Mouse (Mus musculus): ENCODE measurements around the gene Cdkal1.

Gene Cdkal1

DNA sequence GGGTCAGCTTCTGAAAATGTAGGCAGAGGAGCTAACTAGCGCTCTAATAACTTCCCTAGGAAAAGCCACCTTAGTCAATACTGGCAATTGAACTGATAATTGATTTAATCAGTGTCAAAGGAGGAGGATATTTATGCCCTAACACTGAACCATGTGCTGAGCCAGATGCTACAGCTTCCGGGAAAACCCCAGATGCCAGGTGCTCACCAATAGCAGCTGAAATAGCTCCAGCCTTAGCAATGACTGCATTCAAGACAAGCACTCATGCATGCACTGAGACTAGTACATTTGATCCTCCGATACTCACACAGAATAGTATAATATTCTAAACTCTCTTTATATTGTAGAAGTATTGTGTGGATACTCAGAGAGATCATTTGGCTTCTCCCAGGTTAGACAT lies 368.8 kb downstream of the Cdkal1 start:
- DNase-seq, result no peak

- DNase-seq, result no peak
These were observed 371.5 kb downstream of the Cdkal1 start for GRCm38 (mm10) chr13:29483950-29484349.

- DNase-seq, result no peak
These were observed 373.2 kb downstream of the Cdkal1 start for GRCm38 (mm10) chr13:29482147-29482863.

GRCm38 (mm10) chr13:29476421-29476820 lies 379.1 kb downstream of the Cdkal1 start:
- no peak for DNase-seq

DNA sequence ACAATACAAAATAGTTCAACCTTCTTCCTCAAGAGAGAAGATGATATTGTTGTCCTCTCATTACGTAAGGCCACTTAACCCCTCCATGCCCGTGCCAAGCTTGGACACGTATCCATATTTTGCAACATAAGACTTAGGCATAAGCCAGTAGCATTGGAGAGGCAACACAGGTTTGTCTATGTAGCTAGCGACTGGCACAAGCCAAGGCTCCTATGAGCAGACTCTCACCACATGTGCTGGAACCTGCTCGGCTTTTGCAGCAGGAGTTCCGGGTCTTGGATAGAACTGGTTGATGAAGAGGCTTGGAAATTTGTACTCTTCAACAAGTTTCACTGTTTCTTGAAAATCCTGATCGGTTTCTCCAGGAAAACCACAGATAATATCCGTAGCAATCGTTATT lies 381.2 kb downstream of the Cdkal1 start:
- DNase-seq, result no peak

DNA sequence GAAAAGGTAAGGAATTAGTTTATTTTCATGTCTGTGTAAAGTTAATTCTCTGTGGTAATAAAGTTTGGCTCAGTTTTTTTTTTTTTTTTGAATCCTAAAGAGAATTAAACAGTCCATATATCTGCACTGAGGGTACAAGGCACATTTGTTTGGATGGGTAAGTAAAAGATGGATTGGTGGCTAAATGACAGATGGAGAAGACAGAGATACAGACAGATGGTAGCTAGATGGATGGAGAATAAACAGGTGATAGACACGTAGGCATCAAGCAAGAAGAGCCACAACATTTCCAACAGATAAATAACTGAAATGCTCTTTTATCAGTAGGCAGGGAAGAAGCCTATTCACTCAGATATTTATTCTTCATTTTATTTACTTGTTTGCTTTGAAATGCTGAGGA lies 381.7 kb downstream of the Cdkal1 start:
- no peak for DNase-seq

GRCm38 (mm10) chr13:29462271-29462670 lies 393.2 kb downstream of the Cdkal1 start:
- no peak for DNase-seq

- no peak for DNase-seq
These were observed 394.7 kb downstream of the Cdkal1 start for GRCm38 (mm10) chr13:29460741-29461140.

DNA sequence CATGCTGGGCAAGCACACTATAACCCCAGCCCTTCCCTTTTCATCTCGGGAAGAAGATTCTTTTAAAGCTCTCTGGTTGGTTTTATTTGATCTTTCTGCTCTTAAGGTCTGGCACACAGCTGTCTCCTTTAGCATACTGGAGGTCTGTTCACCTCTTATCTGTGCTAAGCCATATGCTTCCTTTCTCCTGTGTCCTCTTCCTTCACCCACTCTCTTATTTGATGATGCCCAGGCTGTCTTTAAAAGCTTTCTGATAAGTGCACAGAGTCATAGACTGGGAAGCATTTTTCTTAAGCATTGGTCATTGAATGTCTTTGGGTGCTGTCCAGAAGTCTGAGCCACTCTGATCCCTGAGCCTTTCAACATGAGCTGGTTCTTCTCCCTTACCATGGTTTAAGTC lies 397.1 kb downstream of the Cdkal1 start:
- no peak for DNase-seq

DNA sequence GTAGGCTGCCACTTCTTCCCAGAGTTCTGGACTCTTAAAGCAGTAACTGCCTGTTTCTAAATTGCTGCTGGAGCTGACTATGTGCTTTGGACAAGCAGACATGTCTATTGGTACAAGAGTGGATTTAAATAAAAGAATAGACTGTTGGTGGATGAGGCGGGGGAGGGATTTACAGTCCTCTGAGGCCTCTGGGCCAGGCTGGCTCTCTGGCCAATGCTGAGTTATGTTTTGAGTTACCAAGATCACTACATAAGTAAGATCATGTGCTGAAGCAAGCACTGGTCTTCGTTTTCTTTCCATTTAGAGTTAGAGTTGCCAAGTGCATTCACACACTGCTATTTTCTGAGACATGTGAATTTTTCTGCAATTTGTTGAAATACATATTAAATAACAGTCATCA lies 418.4 kb downstream of the Cdkal1 start:
- DNase-seq, result no peak

DNA sequence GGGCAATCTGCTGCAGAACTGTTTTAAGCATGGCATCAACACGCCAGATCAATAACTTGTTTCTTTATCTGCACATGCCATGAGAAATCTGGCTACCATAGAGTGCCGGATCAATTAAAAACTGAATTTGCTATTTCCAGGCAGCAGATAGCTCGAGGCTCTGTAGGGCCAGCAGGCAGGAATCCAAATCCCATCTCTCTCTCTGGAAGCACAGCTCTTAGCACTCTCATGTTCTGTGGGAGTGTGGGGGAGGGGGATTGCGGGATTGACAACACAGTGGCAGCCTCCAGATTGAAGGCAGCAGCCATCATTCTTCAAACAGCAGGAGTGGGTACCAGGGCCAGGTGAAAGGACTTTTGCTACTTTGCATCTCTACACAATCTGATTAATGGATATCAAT lies 420.7 kb downstream of the Cdkal1 start:
- no peak for DNase-seq

DNA sequence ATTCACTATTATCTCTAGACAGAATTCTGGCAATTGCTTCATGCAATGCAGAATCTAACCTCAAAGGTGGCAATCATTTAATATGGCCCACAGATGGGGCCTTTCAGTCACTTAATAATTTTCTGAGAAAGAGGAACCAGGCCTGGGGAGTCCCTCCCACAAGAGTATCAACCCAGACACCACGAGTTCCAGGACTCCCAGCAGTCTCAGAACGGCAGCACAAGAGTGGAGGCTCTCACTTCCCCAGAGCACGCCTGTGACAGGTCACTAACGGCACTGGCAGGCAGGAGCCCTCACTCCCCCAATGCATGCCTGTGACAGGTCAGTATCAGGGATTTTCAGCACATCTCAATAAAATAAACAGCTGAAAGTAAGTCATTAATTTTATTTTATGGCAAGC lies 424.6 kb downstream of the Cdkal1 start:
- DNase-seq, result no peak

DNA sequence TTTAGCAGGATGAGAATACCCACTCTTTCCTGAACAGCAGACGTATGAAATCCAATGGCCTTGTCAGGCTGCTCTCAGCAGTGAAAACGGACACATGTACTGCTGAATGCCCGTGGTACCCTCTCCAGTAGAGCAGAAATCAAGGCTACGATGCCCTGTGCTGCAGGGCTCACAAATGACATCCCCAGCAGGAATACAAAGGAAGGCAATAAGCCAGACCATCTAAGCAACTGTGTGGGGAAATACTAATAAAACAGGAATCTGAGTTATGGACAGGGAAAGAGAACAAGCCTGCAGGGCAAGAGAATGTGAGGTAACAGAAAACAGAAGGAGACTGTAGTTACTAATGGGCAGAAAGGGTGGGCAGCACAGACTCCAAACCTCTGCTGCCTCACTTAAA lies 425.6 kb downstream of the Cdkal1 start:
- no peak for DNase-seq

DNA sequence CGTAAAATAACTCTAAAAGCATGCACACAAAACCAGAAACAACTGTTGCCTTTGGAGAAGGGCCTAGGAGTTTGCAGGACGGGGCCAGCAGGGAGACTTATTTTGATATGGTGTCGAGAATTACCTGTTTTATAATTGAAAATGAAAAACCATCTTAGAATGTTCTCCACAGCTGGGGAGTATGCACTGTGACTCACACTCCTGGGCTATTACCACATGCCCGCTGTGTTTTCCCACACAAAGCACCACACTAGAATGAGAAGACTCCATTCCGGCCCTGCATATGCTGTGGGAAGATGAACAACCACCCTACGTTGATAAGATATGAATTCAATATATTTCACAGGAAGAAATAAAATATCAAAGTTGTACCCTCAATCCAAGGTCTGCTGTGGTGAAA lies 426.3 kb downstream of the Cdkal1 start:
- no peak for DNase-seq

DNA sequence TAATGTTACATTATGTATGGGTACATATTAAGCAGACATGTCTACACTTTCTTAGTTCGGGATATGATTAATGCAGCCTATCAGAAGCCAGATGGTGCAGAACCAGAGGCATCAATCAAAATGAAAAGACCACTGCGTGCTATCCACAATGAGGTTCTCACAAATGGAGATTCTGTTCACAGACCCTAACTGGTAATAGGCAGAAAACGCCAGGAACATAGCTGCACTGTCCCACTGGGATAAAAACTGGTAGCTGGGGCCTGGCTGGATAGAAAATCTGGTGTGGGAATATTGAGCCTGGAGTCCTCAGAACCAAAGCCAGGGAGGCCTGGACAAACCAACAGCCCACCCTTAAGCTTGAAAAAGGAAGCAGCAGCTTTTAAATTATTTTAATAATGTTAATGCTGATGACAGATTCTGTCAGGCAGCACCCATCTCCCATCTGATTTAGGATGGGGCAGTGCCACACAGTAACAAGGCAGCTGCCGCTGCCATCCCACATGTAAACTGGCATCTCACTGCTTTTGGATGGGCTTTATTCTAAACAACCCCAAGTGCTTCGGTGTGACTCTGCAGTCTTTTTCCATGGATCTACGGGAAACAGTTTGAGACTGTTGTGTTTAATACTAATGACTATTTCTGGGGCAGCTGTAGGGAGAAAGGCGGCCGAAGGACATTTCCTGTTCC lies 438.9 kb downstream of the Cdkal1 start:
- no peak for DNase-seq

- DNase-seq, result no peak
These were observed 439.5 kb downstream of the Cdkal1 start for GRCm38 (mm10) chr13:29415967-29416366.

DNA sequence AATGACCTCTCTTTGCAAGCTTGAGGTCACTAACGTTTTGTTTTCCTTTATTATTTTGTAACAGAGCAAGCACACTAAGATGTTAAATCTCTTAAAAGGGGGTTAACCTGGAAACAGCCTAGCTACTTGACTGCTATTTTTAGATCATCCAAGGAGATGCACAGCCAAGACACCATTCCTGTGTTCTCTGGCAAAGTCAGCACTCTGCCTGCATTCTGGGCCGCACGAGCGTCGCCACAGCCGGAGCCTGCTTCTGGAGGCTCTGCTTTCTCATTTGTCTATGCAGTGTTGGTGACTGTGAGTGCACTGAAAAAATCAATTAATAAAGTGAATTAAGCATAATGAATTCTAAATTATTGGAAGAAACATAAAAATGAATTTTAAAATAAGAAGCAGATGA lies 440.6 kb downstream of the Cdkal1 start:
- no peak for DNase-seq

DNA sequence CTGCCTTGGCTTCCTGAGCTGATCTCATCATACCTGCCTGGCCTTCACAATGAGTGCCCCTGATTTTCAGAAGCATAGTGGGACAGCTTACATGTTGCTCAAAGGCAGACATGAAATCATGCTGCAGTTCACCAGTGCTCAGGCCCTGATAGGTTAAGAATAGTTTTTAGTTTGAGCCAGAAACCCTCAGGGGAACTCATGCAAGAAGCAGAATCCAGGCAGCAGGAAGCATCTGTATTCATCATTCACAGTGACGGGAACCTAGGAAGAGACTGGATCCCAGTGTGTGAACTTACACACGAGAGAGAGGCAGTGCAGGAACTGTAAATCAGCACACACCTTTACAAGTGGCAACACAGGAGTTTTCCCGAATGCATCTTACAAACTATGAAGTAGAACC lies 441.0 kb downstream of the Cdkal1 start:
- DNase-seq, result no peak

DNA sequence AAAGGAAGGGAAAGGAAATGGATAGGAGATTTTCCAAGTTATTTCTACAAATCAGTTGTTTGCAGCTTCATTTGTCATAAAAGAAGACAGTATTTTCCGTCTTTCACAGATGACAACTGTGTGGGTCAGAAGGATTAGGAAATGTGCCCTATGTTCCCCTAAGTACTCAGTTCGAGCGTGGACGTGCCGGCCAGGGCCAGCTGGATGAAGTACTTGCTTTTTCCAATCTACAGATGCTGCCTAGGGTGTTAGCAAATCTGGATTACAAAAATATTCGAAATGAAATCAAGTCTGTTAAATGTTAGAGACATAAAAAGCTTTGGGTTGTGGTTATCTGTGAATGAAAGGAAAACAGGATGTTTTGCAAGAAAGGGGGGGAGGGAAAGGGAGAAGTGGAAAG lies 444.3 kb downstream of the Cdkal1 start:
- DNase-seq, result no peak

DNA sequence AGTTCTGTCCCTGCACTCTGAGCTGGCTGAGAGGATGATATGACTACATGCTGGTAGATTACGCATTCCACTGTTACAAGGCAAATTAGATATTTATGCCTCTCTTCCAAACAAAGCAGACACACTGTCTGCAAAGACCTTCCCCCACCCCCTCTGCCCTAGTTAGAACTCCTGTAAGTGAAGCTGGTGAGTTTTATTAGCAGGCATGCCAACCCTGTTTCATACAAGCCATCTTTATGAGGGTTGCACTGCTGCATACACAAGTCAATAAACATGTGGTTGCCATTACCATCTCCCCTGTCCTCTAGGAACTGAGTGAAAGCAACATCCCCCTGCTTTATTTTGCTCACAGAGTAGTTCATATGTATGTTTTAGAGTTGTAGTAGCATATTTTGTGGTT lies 447.9 kb downstream of the Cdkal1 start:
- DNase-seq, result no peak

GRCm38 (mm10) chr13:29405316-29405715 lies 450.2 kb downstream of the Cdkal1 start:
- no peak for DNase-seq

GRCm38 (mm10) chr13:29403217-29403616 lies 452.3 kb downstream of the Cdkal1 start:
- no peak for DNase-seq

DNA sequence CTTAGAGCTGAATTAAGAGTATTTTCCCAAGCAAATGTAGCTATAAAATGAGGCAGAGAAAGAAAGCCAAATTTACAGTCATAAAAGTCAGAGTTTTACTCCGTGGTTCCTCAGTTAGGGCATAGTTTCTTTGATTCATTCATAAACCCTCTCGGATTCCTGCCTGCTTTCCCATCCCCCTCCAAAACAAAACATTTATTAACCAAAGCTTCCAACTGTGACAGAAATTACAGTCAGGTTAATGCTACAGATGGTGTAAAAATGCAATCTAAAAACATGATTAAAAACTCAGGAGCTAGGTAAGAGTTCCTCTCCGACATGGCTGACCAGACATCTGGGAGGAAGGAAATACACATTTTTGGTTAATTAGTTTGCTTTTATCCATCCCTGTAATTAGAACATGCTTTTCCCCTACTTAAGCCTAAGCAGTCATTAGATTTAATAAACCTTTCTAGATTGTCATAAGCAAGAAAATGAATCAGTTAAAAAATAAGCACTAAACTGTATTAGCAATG lies 452.9 kb downstream of the Cdkal1 start:
- DNase-seq, result no peak

GRCm38 (mm10) chr13:29399908-29400307 lies 455.6 kb downstream of the Cdkal1 start:
- DNase-seq, result no peak

GRCm38 (mm10) chr13:29398456-29398855 lies 457.0 kb downstream of the Cdkal1 start:
- DNase-seq, result no peak
